Comparison of ENCODE assay signal across 23 mouse cellular contexts in genomic region chr15:83454419-83454818, GRCm38 (mm10). TPM values are rescaled to one million over a fixed set of nuclear protein-coding genes. Genes with fewer than 3 reads are reported as not detected.
DNase-seq lines count a peak whose midpoint lies in the region; ATAC-seq and TF ChIP-seq lines count a peak whose summit lies in the region.
"Had no signal": no experiment of that assay in that cellular context is flagged by ENCODE, and none has a peak within 500 bp of the region (broad histone marks: within the 10 kb centered on the region; RNA-seq: fewer than 3 reads in every experiment).

No protein-coding gene starts in this region.

- intact Hi-C loops in heart, postnatal 10 days (cut with DNase I) = no loop called here

- no peaks in the 10 kb centered on the region for H3K27me3 ChIP-seq in heart, embryonic 14.5 days (ENCODE audit: control insufficient read depth, insufficient read depth, low read length)
- no peaks in the 10 kb centered on the region for H3K27me3 ChIP-seq in kidney, adult 2 months (replicated peaks; ENCODE audit: control insufficient read depth, insufficient read depth, low read length)
- H3K27me3 ChIP-seq in liver, postnatal 0 days (ENCODE audit: insufficient read depth, low read length) = no peaks in the 10 kb centered on the region
- H3K27me3 ChIP-seq in liver, embryonic 12.5 days (replicated peaks) = no peaks in the 10 kb centered on the region
- no peaks in the 10 kb centered on the region for H3K27me3 ChIP-seq in small intestine, adult 2 months (ENCODE audit: control insufficient read depth, insufficient read depth, low read length)
- no peaks in the 10 kb centered on the region for H3K27me3 ChIP-seq in forebrain, embryonic 16.5 days (replicated peaks; ENCODE audit: control insufficient read depth, insufficient read depth, low read length)
- H3K27me3 ChIP-seq: embryonic facial prominence, embryonic 13.5 days; forebrain, embryonic 12.5 days; neural tube, embryonic 13.5 days had no signal

- no peak for TF ChIP-seq CTCF in kidney, adult 2 months (conservative IDR thresholded peaks at IDR 0.05; ENCODE audit: insufficient read depth, insufficient read length, low read depth, low read length)
- no peak for TF ChIP-seq CTCF in liver, postnatal 0 days (IDR thresholded peaks at IDR 0.05; ENCODE audit: low read depth)
- TF ChIP-seq CTCF in small intestine, adult 2 months (IDR thresholded peaks at IDR 0.05; ENCODE audit: extremely low read depth, insufficient read length, insufficient replicate concordance, low read depth, low read length) = no peak

- TF ChIP-seq EP300 in liver, postnatal 0 days (IDR thresholded peaks at IDR 0.05; ENCODE audit: low read depth) = no peak

- H3K9ac ChIP-seq in heart, embryonic 14.5 days (ENCODE audit: low read length) = no peak overlapping the region
- H3K9ac ChIP-seq in liver, postnatal 0 days (replicated peaks) = no peak overlapping the region
- no peak overlapping the region for H3K9ac ChIP-seq in liver, embryonic 12.5 days
- no peak overlapping the region for H3K9ac ChIP-seq in forebrain, embryonic 16.5 days (replicated peaks; ENCODE audit: low read depth, low read length)
- H3K9ac ChIP-seq: embryonic facial prominence, embryonic 13.5 days; forebrain, embryonic 12.5 days; liver, embryonic 14.5 days; neural tube, embryonic 13.5 days had no signal

- peak overlapping the region; percentile 4 to 44; a peak in 1 of 4 replicates for H3K27ac ChIP-seq in heart, embryonic 14.5 days (replicated peaks in 1 of 2; ENCODE audit: control insufficient read depth in 1 of 2, insufficient read depth in 1 of 2, low read depth in 2 of 2, low read length in 2 of 2)
- peak overlapping the region; percentile 72 for H3K27ac ChIP-seq in kidney, adult 2 months (ENCODE audit: insufficient read depth, low read depth, low read length)
- peak overlapping the region; percentile 48 for H3K27ac ChIP-seq in liver, postnatal 0 days (ENCODE audit: low read depth)
- H3K27ac ChIP-seq in liver, embryonic 12.5 days = no peak overlapping the region
- peak overlapping the region; percentile 69; the same call in 1 of the 2 replicates for H3K27ac ChIP-seq in small intestine, adult 2 months (ENCODE audit: insufficient read depth, low read depth, low read length)
- H3K27ac ChIP-seq in forebrain, embryonic 16.5 days (ENCODE audit: low read length) = no peak overlapping the region
- H3K27ac ChIP-seq: embryonic facial prominence, embryonic 13.5 days; forebrain, embryonic 12.5 days; hindbrain, postnatal 0 days; layer of hippocampus, adult 2 months; liver, embryonic 14.5 days; neural tube, embryonic 13.5 days had no signal

- no peaks in the 10 kb centered on the region for H3K9me3 ChIP-seq in heart, embryonic 14.5 days (ENCODE audit: control insufficient read depth, low read length)
- no peaks in the 10 kb centered on the region for H3K9me3 ChIP-seq in liver, postnatal 0 days (ENCODE audit: low read length)
- no peaks in the 10 kb centered on the region for H3K9me3 ChIP-seq in liver, embryonic 12.5 days (replicated peaks)
- no peaks in the 10 kb centered on the region for H3K9me3 ChIP-seq in forebrain, embryonic 16.5 days (ENCODE audit: control insufficient read depth, low read length)
- H3K9me3 ChIP-seq: embryonic facial prominence, embryonic 13.5 days; forebrain, embryonic 12.5 days; neural tube, embryonic 13.5 days had no signal

- peaks cover 16 to 42% of the 10 kb centered on the region in 2 experiments for H3K4me1 ChIP-seq in heart, embryonic 14.5 days (ENCODE audit: control insufficient read depth in 2 of 2, insufficient read depth in 2 of 2, low read length in 2 of 2)
- H3K4me1 ChIP-seq in kidney, adult 2 months (ENCODE audit: control insufficient read depth, insufficient read depth, low read length) = peaks cover 76% of the 10 kb centered on the region
- peaks cover 62% of the 10 kb centered on the region for H3K4me1 ChIP-seq in liver, postnatal 0 days (ENCODE audit: insufficient read depth)
- H3K4me1 ChIP-seq in liver, embryonic 12.5 days = peaks cover 78% of the 10 kb centered on the region
- H3K4me1 ChIP-seq in small intestine, adult 2 months (ENCODE audit: control insufficient read depth, insufficient read depth, insufficient read length, low read length) = peaks cover 61% of the 10 kb centered on the region
- H3K4me1 ChIP-seq in forebrain, embryonic 16.5 days (replicated peaks; ENCODE audit: control insufficient read depth, insufficient read depth, low read length) = peaks cover 11% of the 10 kb centered on the region
- H3K4me1 ChIP-seq: forebrain, embryonic 12.5 days had no signal

- H3K36me3 ChIP-seq in heart, embryonic 14.5 days (ENCODE audit: control insufficient read depth, insufficient read depth, low read length) = no peaks in the 10 kb centered on the region
- H3K36me3 ChIP-seq in kidney, adult 2 months (ENCODE audit: control insufficient read depth, insufficient read depth, low read length) = no peaks in the 10 kb centered on the region
- no peaks in the 10 kb centered on the region for H3K36me3 ChIP-seq in liver, postnatal 0 days (replicated peaks; ENCODE audit: insufficient read depth, low read length)
- H3K36me3 ChIP-seq in liver, embryonic 12.5 days = no peaks in the 10 kb centered on the region
- no peaks in the 10 kb centered on the region for H3K36me3 ChIP-seq in small intestine, adult 2 months (ENCODE audit: control insufficient read depth, insufficient read depth, low read length)
- H3K36me3 ChIP-seq in forebrain, embryonic 16.5 days (ENCODE audit: control insufficient read depth, insufficient read depth) = no peaks in the 10 kb centered on the region
- H3K36me3 ChIP-seq: embryonic facial prominence, embryonic 13.5 days; forebrain, embryonic 12.5 days; neural tube, embryonic 13.5 days had no signal

- H3K4me2 ChIP-seq in heart, embryonic 14.5 days (ENCODE audit: low read length) = no peak overlapping the region
- H3K4me2 ChIP-seq in liver, postnatal 0 days (ENCODE audit: low read depth, low read length) = no peak overlapping the region
- H3K4me2 ChIP-seq in liver, embryonic 12.5 days = no peak overlapping the region
- no peak overlapping the region for H3K4me2 ChIP-seq in forebrain, embryonic 16.5 days (ENCODE audit: low read length)
- H3K4me2 ChIP-seq: embryonic facial prominence, embryonic 13.5 days; forebrain, embryonic 12.5 days; neural tube, embryonic 13.5 days had no signal

- DNase-seq in heart, postnatal 10 days = no peak
- DNase-seq in kidney, adult 2 months = peak; percentile 67
- no peak for DNase-seq in kidney, postnatal 36 days
- no peak for DNase-seq in liver, postnatal 0 days
- DNase-seq: cerebellum, adult 8-10 months; cerebellum, postnatal 36 days; embryo, embryonic 11 days; layer of hippocampus, postnatal 36 days; lung, postnatal 4 days; midbrain, embryonic 14.5 days; thymus, postnatal 14 days had no signal

- H3K4me3 ChIP-seq in heart, embryonic 14.5 days (ENCODE audit: control insufficient read depth in 1 of 2, insufficient read depth in 1 of 2, low read depth in 1 of 2, low read length in 2 of 2) = no peak overlapping the region
- no peak overlapping the region for H3K4me3 ChIP-seq in kidney, adult 2 months (ENCODE audit: insufficient read depth, low read depth, low read length)
- H3K4me3 ChIP-seq in liver, postnatal 0 days (ENCODE audit: low read depth, low read length) = no peak overlapping the region
- no peak overlapping the region for H3K4me3 ChIP-seq in liver, embryonic 12.5 days
- no peak overlapping the region for H3K4me3 ChIP-seq in small intestine, adult 2 months (ENCODE audit: low read depth, low read length)
- H3K4me3 ChIP-seq in forebrain, embryonic 16.5 days (replicated peaks; ENCODE audit: low read length) = no peak overlapping the region
- H3K4me3 ChIP-seq: embryonic facial prominence, embryonic 13.5 days; erythroblast, embryonic 14.5 days; forebrain, embryonic 12.5 days; layer of hippocampus, adult 2 months; neural tube, embryonic 13.5 days had no signal

- ATAC-seq in heart, embryonic 14.5 days (ENCODE audit: insufficient number of reproducible peaks, insufficient read depth, low FRiP score, low read depth) = no peak
- ATAC-seq in liver, postnatal 0 days = no peak
- no peak for ATAC-seq in liver, embryonic 12.5 days
- ATAC-seq in forebrain, embryonic 16.5 days = no peak
- ATAC-seq: activated CD4-positive, CD25-positive, alpha-beta regulatory T cell, adult 4 months; hindbrain, postnatal 0 days had no signal

- TF ChIP-seq POLR2A in kidney, adult 2 months (IDR thresholded peaks at IDR 0.05; ENCODE audit: low read depth, low read length) = no peak
- no peak for TF ChIP-seq POLR2A in small intestine, adult 2 months (IDR thresholded peaks at IDR 0.05; ENCODE audit: low read depth, low read length)

- 67% methylated on average over 7 of the region's 7 CpGs for WGBS in heart, embryonic 14.5 days
- whole genome bisulfite sequencing in kidney, adult 2 months = 44% methylated on average over 7 of the region's 7 CpGs
- WGBS in liver, postnatal 0 days (ENCODE audit: insufficient replicate concordance) = 75% methylated on average over 7 of the region's 7 CpGs
- 76% methylated on average over 7 of the region's 7 CpGs for WGBS in liver, embryonic 12.5 days (ENCODE audit: insufficient replicate concordance)
- WGBS in small intestine, adult 2 months = 51% methylated on average over 7 of the region's 7 CpGs
- 92% methylated on average over 7 of the region's 7 CpGs for WGBS in forebrain, embryonic 16.5 days

RNA-seq across cellular contexts. Expression of gene Pacsin2, which starts 10.0 kb away (rescaled TPM):
- 53.0 and 53.3 TPM in 2 replicates for polyA plus RNA-seq in heart, embryonic 14.5 days (2014; fragmentation: Nextera tagmentation; extraction: Ambion mirVana)
- 100 to 1,000 TPM; 162 to 168 TPM for total RNA-seq in heart, postnatal 10 days (2021)
- 116 and 126 TPM in 2 replicates for polyA plus RNA-seq in kidney, adult 2 months (2012; rRNA removed)
- polyA plus RNA-seq in liver, postnatal 0 days (2015; fragmentation: Nextera tagmentation; extraction: Ambion mirVana) = 20.6 and 24.3 TPM in 2 replicates
- 65.1 and 68.4 TPM in 2 replicates for polyA plus RNA-seq in liver, embryonic 12.5 days (2016; fragmentation: Nextera tagmentation; extraction: Ambion mirVana)
- 32.5 and 73.5 TPM in 2 replicates for polyA plus RNA-seq in small intestine, adult 2 months (2012; rRNA removed)
- 19.8 and 20.0 TPM in 2 replicates for polyA plus RNA-seq in forebrain, embryonic 16.5 days (2015; fragmentation: Nextera tagmentation; extraction: Ambion mirVana)

RNA-seq across cellular contexts. Expression of gene Ttll1, which starts 56.3 kb away (rescaled TPM):
- polyA plus RNA-seq in heart, embryonic 14.5 days (2014; fragmentation: Nextera tagmentation; extraction: Ambion mirVana) = 17.6 and 17.8 TPM in 2 replicates
- total RNA-seq in heart, postnatal 10 days (2021) = 10 to 100 TPM; 36.9 to 37.0 TPM
- 10.3 and 11.1 TPM in 2 replicates for polyA plus RNA-seq in kidney, adult 2 months (2012; rRNA removed)
- polyA plus RNA-seq in liver, postnatal 0 days (2015; fragmentation: Nextera tagmentation; extraction: Ambion mirVana) = 2.7 and 3.2 TPM in 2 replicates
- 9.6 and 10.0 TPM in 2 replicates for polyA plus RNA-seq in liver, embryonic 12.5 days (2016; fragmentation: Nextera tagmentation; extraction: Ambion mirVana)
- polyA plus RNA-seq in small intestine, adult 2 months (2012; rRNA removed) = 2.3 and 3.1 TPM in 2 replicates
- polyA plus RNA-seq in forebrain, embryonic 16.5 days (2015; fragmentation: Nextera tagmentation; extraction: Ambion mirVana) = 107 and 114 TPM in 2 replicates

Comparison
In these comparisons a context has a peak if more than half of its experiments do, and no peak if none do; other contexts are left out.
1. H3K27ac ChIP-seq: peak in heart, embryonic 14.5 days (2 of 2), kidney, adult 2 months (single experiment), liver, postnatal 0 days (single experiment) and small intestine, adult 2 months (single experiment); none in liver, embryonic 12.5 days (single experiment) and forebrain, embryonic 16.5 days (single experiment).